Mouse (Mus musculus) hindbrain, embryonic 12.5 days (tissue): Measurements from ENCODE around the gene Ubc. TPM values are rescaled to one million over a fixed set of nuclear protein-coding genes. Genes with fewer than 3 reads are reported as not detected.

Experiments used
- ATAC-seq: fragments of 200-750 bp; cut with Nextera tagmentation; 2 replicates; pipeline ENCODE4 v1.8.0; 2017; ENCODE audit warnings: moderate TSS enrichment; ENCODE audit not compliant: low FRiP score
- H3K27ac ChIP-seq: fragments of 300-500 bp; sonication (generic); 2 replicates; pipeline ENCODE4 v1.5.1; 2016; ENCODE audit warnings: mild to moderate bottlenecking
- H3K27me3 ChIP-seq: fragments of 300-500 bp; sonication (generic); 2 replicates; pipeline ENCODE4 v1.6.1; 2016; ENCODE audit warnings: mild to moderate bottlenecking
- H3K36me3 ChIP-seq: fragments of 300-500 bp; sonication (generic); 2 replicates; pipeline ENCODE4 v1.6.1; 2016; ENCODE audit warnings: mild to moderate bottlenecking
- H3K4me1 ChIP-seq: fragments of 300-500 bp; sonication (generic); 2 replicates; pipeline ENCODE4 v1.6.1; 2016
- H3K4me2 ChIP-seq: fragments of 300-500 bp; sonication (generic); replicated peaks from 2 replicates; pipeline ENCODE4 v1.6.1; 2016; ENCODE audit warnings: mild to moderate bottlenecking
- H3K4me3 ChIP-seq: fragments of 300-500 bp; sonication (generic); 2 replicates; pipeline ENCODE4 v1.5.1; 2016; ENCODE audit warnings: mild to moderate bottlenecking
- H3K9ac ChIP-seq: fragments of 300-500 bp; sonication (generic); 2 replicates; pipeline ENCODE4 v1.6.1; 2016; ENCODE audit warnings: mild to moderate bottlenecking, moderate library complexity
- H3K9me3 ChIP-seq: fragments of 300-500 bp; sonication (generic); replicated peaks from 2 replicates; pipeline ENCODE4 v1.6.1; 2016; ENCODE audit warnings: mild to moderate bottlenecking
- whole genome bisulfite sequencing: fragments of 180-500 bp; shearing (Covaris S2); methylation state at CpG from one replicate; pipeline ENCODE4 v1.1.7; 2016; 5-methylcytosine and 5-hydroxymethylcytosine counted together
- polyA plus RNA-seq: library from polyadenylated mRNA; unstranded; fragments of >200 nt; fragmentation: Nextera tagmentation; extraction: Ambion mirVana; gene quantifications from 2 replicates; pipeline ENCODE4 v1.2.1, GENCODE M21; 2016

Gene Ubc
- polyA plus RNA-seq, 1 experiment from 2014 or later = 1,117 TPM

- ATAC-seq = no peak
These were observed 18.9 kb downstream of the Ubc start for GRCm38 (mm10) chr5:125370950-125371693.

GRCm38 (mm10) chr5:125368568-125368967 lies 21.4 kb downstream of the Ubc start:
- Histone ChIP-seq H3K27me3 (no peaks in the 10 kb centered on the region), H3K9ac (no peak overlapping the region), H3K9me3 (no peaks in the 10 kb centered on the region), H3K27ac (no peak overlapping the region), H3K4me3 (no peak overlapping the region), H3K4me1 (no peaks in the 10 kb centered on the region), H3K36me3 (no peaks in the 10 kb centered on the region), H3K4me2 (no peak overlapping the region)
- no peak for ATAC-seq
- WGBS = 2% methylated on average over 4 of the region's 4 CpGs

More at GRCm38 (mm10) chr5:125370950-125371693, 18.9 kb downstream of the Ubc start:
- H3K4me2 ChIP-seq = no peak overlapping the region
- H3K27ac ChIP-seq = no peak overlapping the region
- H3K9me3 ChIP-seq = no peaks in the 10 kb centered on the region
- no peaks in the 10 kb centered on the region for H3K27me3 ChIP-seq
- H3K36me3 ChIP-seq = no peaks in the 10 kb centered on the region
- H3K4me3 ChIP-seq = no peak overlapping the region
- no peak overlapping the region for H3K9ac ChIP-seq
- H3K4me1 ChIP-seq = no peaks in the 10 kb centered on the region
- WGBS = 74% methylated on average over 7 of the region's 7 CpGs

GRCm38 (mm10) chr5:125368156-125368555 lies 21.8 kb downstream of the Ubc start:
- Histone ChIP-seq H3K4me1 (no peaks in the 10 kb centered on the region), H3K36me3 (no peaks in the 10 kb centered on the region), H3K9me3 (no peaks in the 10 kb centered on the region), H3K4me3 (no peak overlapping the region), H3K27ac (no peak overlapping the region), H3K27me3 (no peaks in the 10 kb centered on the region), H3K4me2 (no peak overlapping the region), H3K9ac (no peak overlapping the region)
- 71% methylated on average over 5 of the region's 5 CpGs for WGBS
- no peak for ATAC-seq

GRCm38 (mm10) chr5:125364851-125365429 lies 25.1 kb downstream of the Ubc start:
- ATAC-seq = no peak

GRCm38 (mm10) chr5:125363894-125364293 lies 26.1 kb downstream of the Ubc start:
- no peak overlapping the region for H3K4me3 ChIP-seq
- no peaks in the 10 kb centered on the region for H3K9me3 ChIP-seq
- WGBS = 79% methylated on average over 7 of the region's 7 CpGs
- no peaks in the 10 kb centered on the region for H3K27me3 ChIP-seq
- no peaks in the 10 kb centered on the region for H3K36me3 ChIP-seq
- H3K4me2 ChIP-seq = no peak overlapping the region
- no peak overlapping the region for H3K27ac ChIP-seq
- H3K9ac ChIP-seq = no peak overlapping the region
- no peaks in the 10 kb centered on the region for H3K4me1 ChIP-seq
- ATAC-seq = no peak

More at GRCm38 (mm10) chr5:125364851-125365429, 25.1 kb downstream of the Ubc start:
- no peak overlapping the region for H3K4me3 ChIP-seq
- no peaks in the 10 kb centered on the region for H3K4me1 ChIP-seq
- no peaks in the 10 kb centered on the region for H3K36me3 ChIP-seq
- no peaks in the 10 kb centered on the region for H3K9me3 ChIP-seq
- H3K27me3 ChIP-seq = no peaks in the 10 kb centered on the region
- no peak overlapping the region for H3K9ac ChIP-seq
- no peak overlapping the region for H3K27ac ChIP-seq
- H3K4me2 ChIP-seq = no peak overlapping the region
- WGBS = 76% methylated on average over 4 of the region's 4 CpGs

GRCm38 (mm10) chr5:125360981-125361510 lies 29.0 kb downstream of the Ubc start:
- no peak overlapping the region for H3K4me2 ChIP-seq
- WGBS = 77% methylated on average over 16 of the region's 16 CpGs
- no peaks in the 10 kb centered on the region for H3K4me1 ChIP-seq
- H3K27ac ChIP-seq = no peak overlapping the region
- no peaks in the 10 kb centered on the region for H3K9me3 ChIP-seq
- no peak overlapping the region for H3K4me3 ChIP-seq
- H3K9ac ChIP-seq = no peak overlapping the region
- H3K27me3 ChIP-seq = no peaks in the 10 kb centered on the region
- ATAC-seq = no peak
- no peaks in the 10 kb centered on the region for H3K36me3 ChIP-seq

GRCm38 (mm10) chr5:125360566-125360965 lies 29.4 kb downstream of the Ubc start:
- H3K27me3 ChIP-seq = no peaks in the 10 kb centered on the region
- 68% methylated on average over 9 of the region's 9 CpGs for WGBS

GRCm38 (mm10) chr5:125358270-125358608 lies 31.8 kb downstream of the Ubc start:
- no peaks in the 10 kb centered on the region for H3K27me3 ChIP-seq
- no peak overlapping the region for H3K27ac ChIP-seq
- ATAC-seq = no peak
- H3K4me3 ChIP-seq = no peak overlapping the region
- no peaks in the 10 kb centered on the region for H3K9me3 ChIP-seq
- H3K4me1 ChIP-seq = peaks cover 12% of the 10 kb centered on the region; the same call in 1 of the 2 replicates
- no peak overlapping the region for H3K4me2 ChIP-seq
- H3K36me3 ChIP-seq = no peaks in the 10 kb centered on the region
- WGBS = 87% methylated on average over 5 of the region's 5 CpGs
- H3K9ac ChIP-seq = no peak overlapping the region

More at GRCm38 (mm10) chr5:125360566-125360965, 29.4 kb downstream of the Ubc start:
- no peak overlapping the region for H3K27ac ChIP-seq
- H3K4me2 ChIP-seq = no peak overlapping the region
- no peaks in the 10 kb centered on the region for H3K9me3 ChIP-seq
- H3K9ac ChIP-seq = no peak overlapping the region
- no peaks in the 10 kb centered on the region for H3K36me3 ChIP-seq
- H3K4me1 ChIP-seq = peaks cover 2% of the 10 kb centered on the region; the same call in 1 of the 2 replicates
- ATAC-seq = no peak
- no peak overlapping the region for H3K4me3 ChIP-seq

GRCm38 (mm10) chr5:125357543-125358269 lies 32.3 kb downstream of the Ubc start:
- Histone ChIP-seq H3K36me3 (no peaks in the 10 kb centered on the region), H3K4me3 (no peak overlapping the region), H3K27ac (no peak overlapping the region), H3K4me2 (no peak overlapping the region), H3K4me1 (peaks cover 12% of the 10 kb centered on the region; the same call in 1 of the 2 replicates), H3K27me3 (no peaks in the 10 kb centered on the region), H3K9me3 (no peaks in the 10 kb centered on the region; the same call in 1 of the 2 replicates), H3K9ac (no peak overlapping the region)
- 76% methylated on average over 12 of the region's 12 CpGs for WGBS
- no peak for ATAC-seq

GRCm38 (mm10) chr5:125355650-125356049 lies 34.4 kb downstream of the Ubc start:
- Histone ChIP-seq H3K4me2 (no peak overlapping the region), H3K9me3 (no peaks in the 10 kb centered on the region; the same call in 1 of the 2 replicates), H3K4me1 (peaks cover 12% of the 10 kb centered on the region; the same call in 1 of the 2 replicates), H3K27me3 (no peaks in the 10 kb centered on the region), H3K27ac (no peak overlapping the region), H3K4me3 (no peak overlapping the region), H3K9ac (no peak overlapping the region), H3K36me3 (no peaks in the 10 kb centered on the region)
- WGBS = 49% methylated on average over 7 of the region's 7 CpGs
- ATAC-seq = no peak

GRCm38 (mm10) chr5:125354885-125355492 lies 35.0 kb downstream of the Ubc start:
- Histone ChIP-seq H3K27me3 (no peaks in the 10 kb centered on the region), H3K4me1 (peaks cover 12% of the 10 kb centered on the region; the same call in 1 of the 2 replicates), H3K9ac (no peak overlapping the region), H3K4me2 (no peak overlapping the region), H3K4me3 (no peak overlapping the region), H3K27ac (no peak overlapping the region), H3K9me3 (no peaks in the 10 kb centered on the region; the same call in 1 of the 2 replicates), H3K36me3 (no peaks in the 10 kb centered on the region)
- ATAC-seq = no peak
- WGBS = 61% methylated on average over 7 of the region's 7 CpGs
